Mouse (Mus musculus) layer of hippocampus, adult 11-12 months (tissue): ENCODE results near the gene Fmn2.

Experiments used
- DNase-seq: peaks from one replicate; pipeline ENCODE4 v3.0.0; 2022; ENCODE audit warnings: low spot score

Fmn2 gene

GRCm38 (mm10) chr1:174781037-174781436 is 279.4 kb downstream of the Fmn2 start:
- DNase-seq = no peak

GRCm38 (mm10) chr1:174788617-174789016 is 287.0 kb downstream of the Fmn2 start:
- DNase-seq = no peak

GRCm38 (mm10) chr1:174811846-174812245 is 310.2 kb downstream of the Fmn2 start:
- no peak for DNase-seq

GRCm38 (mm10) chr1:174826562-174826961 is 324.9 kb downstream of the Fmn2 start:
- no peak for DNase-seq

DNA sequence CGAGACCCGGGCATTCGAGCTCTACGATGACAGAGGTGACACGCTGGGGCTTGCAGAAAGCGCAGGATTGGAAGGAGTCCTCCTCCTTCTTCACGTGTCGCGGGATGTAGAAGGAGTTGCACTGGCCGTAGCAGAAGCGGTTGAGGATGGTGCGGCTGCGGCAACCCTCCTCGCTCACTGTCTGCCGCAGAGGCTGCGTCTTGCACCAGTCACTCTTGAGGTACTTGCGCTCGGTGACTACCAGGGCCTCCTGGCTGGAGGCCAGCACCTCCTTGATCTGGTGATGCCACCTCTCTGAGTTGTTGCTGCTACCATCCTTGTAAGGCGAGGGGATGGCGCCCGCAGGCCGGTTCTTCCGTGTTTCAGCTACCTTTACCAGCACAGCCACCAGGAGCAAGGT is 335.2 kb downstream of the Fmn2 start:
- DNase-seq = no peak

DNA sequence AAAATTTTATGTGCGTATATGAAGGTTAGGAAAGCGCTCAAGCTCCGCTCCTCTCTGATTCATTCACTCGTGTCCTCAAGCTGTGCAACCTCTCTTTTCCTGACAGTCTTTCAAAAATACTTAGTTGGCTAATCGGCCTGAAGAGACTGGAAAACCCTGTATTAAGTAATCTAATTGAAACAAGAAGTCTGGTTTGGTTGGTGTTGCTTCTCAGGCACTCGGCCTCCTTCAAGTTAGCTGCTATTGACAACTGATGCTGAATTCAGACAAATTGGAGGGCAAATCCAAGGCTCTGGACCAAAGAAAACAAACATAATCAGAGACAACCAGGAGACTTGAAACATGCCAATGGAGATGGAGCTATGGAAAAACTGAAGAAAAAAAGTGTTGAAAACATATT is 343.2 kb downstream of the Fmn2 start:
- no peak for DNase-seq

DNA sequence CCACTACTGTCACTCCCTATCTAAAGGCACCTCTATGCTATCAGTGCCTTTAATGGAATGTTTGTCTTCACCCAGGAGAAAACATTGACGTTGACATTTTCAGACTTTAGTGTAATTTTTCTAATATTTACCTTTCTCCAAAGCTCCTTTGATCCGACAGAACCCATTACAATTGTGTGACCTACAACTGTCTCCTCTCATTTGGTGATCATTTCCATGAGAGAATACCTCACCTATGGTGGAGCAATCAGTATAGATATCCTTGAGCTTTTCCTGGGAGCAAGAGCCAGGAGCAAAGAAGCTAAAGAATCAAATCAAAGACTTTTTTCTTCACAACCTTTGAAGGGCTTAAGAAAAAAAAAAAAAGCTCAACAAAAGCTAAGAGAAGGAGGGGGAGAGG is 354.6 kb downstream of the Fmn2 start:
- no peak for DNase-seq

GRCm38 (mm10) chr1:174860407-174861118 is 358.9 kb downstream of the Fmn2 start:
- no peak for DNase-seq
